Mouse (Mus musculus) embryo, embryonic 10 days (tissue): ENCODE measurements around the gene Tmem63b.

Source experiments
- DNase-seq: peaks from one replicate; pipeline ENCODE4 v3.0.0-alpha.2; 2015; ENCODE audit warnings: low spot score

The Tmem63b gene

GRCm38 (mm10) chr17:45686716-45687115, at the start of gene Tmem63b:
Tmem63b (minus strand) TSS chr17:45686905.
- no peak for DNase-seq

- peak; percentile 92 for DNase-seq
These were observed 48.9 kb upstream of the Tmem63b start for GRCm38 (mm10) chr17:45735382-45736310.

- DNase-seq = no peak
These were observed 48.2 kb upstream of the Tmem63b start for GRCm38 (mm10) chr17:45734881-45735280.

GRCm38 (mm10) chr17:45734333-45734732, 47.6 kb upstream of the Tmem63b start:
- DNase-seq = no peak

GRCm38 (mm10) chr17:45733735-45734301, 47.1 kb upstream of the Tmem63b start, which contains the start of gene 1600014C23Rik:
1600014C23Rik (minus strand) TSS chr17:45733844.
- DNase-seq = peak; percentile 51

GRCm38 (mm10) chr17:45733038-45733734, 46.5 kb upstream of the Tmem63b start:
- no peak for DNase-seq

- DNase-seq = peak; percentile 90
These were observed 44.6 kb upstream of the Tmem63b start for GRCm38 (mm10) chr17:45731172-45731864.

- DNase-seq = no peak
These were observed 44.0 kb upstream of the Tmem63b start for GRCm38 (mm10) chr17:45730696-45731095.

- peak; percentile 43 for DNase-seq
These were observed 42.7 kb upstream of the Tmem63b start for GRCm38 (mm10) chr17:45729387-45729786.

- DNase-seq = peak; percentile 37
These were observed 41.4 kb upstream of the Tmem63b start for GRCm38 (mm10) chr17:45727983-45728723.

- no peak for DNase-seq
These were observed 40.8 kb upstream of the Tmem63b start for GRCm38 (mm10) chr17:45727481-45727880.

GRCm38 (mm10) chr17:45726249-45726648, 39.5 kb upstream of the Tmem63b start:
- no peak for DNase-seq

GRCm38 (mm10) chr17:45724574-45724921, 37.8 kb upstream of the Tmem63b start:
- no peak for DNase-seq

- peak; percentile 96 for DNase-seq
These were observed 37.2 kb upstream of the Tmem63b start for GRCm38 (mm10) chr17:45723732-45724573.

GRCm38 (mm10) chr17:45718323-45718722, 31.6 kb upstream of the Tmem63b start:
- DNase-seq = peak; percentile 84

- DNase-seq = no peak
These were observed 24.8 kb upstream of the Tmem63b start for GRCm38 (mm10) chr17:45711525-45711924.

- DNase-seq = no peak
These were observed 23.7 kb upstream of the Tmem63b start for GRCm38 (mm10) chr17:45710407-45710806.

- no peak for DNase-seq
These were observed 23.1 kb upstream of the Tmem63b start for GRCm38 (mm10) chr17:45709829-45710228.

- no peak for DNase-seq
These were observed 21.5 kb upstream of the Tmem63b start for GRCm38 (mm10) chr17:45708179-45708578.

- peak; percentile 40 for DNase-seq
These were observed 20.7 kb upstream of the Tmem63b start for GRCm38 (mm10) chr17:45707376-45707775.
